Mouse (Mus musculus) G1E (cell line): ENCODE measurements around the gene Nod1.

Experiments used
- CTCF ChIP-seq: IDR thresholded peaks from 2 replicates; pipeline ENCODE4 v1.5.1; 2012; ENCODE audit warnings: low read depth, low read length, inconsistent platforms, mixed read lengths
- GATA2 ChIP-seq: IDR thresholded peaks from 2 replicates; pipeline ENCODE4 v1.6.1; 2012; ENCODE audit warnings: low read depth, low read length, inconsistent platforms, borderline replicate concordance

DNA sequence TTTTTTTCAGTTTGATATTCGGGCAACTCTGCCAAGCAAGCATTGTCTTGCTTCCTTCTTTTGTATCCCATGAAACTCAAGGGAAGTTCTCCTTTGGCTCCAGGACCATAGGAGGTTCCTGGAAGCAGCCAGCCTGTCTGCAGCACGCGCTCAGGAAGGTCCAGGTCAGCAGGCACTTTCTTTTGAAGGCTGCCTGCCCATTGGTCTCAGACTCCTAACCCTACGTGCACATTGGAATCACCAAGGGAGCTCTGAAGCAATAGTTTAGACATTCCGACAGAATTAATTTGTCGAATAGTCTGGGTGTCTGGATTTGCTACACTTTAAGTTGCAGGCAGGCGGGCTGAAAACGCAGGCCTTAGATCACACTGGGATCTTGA is 691 bp downstream of the Nod1 start:
- TF ChIP-seq CTCF (no peak), GATA2 (no peak)
